In genomic region chr19:6233647-6234046, GRCm38 (mm10) we compare ENCODE assay signal across 18 mouse cellular contexts. TPM values are rescaled to one million over a fixed set of nuclear protein-coding genes. Genes with fewer than 3 reads are reported as not detected.
A peak's percentile ranks its signal among the peaks of the same experiment; 100 is the strongest.
DNase-seq lines count a peak whose midpoint lies in the region; ATAC-seq and TF ChIP-seq lines count a peak whose summit lies in the region.
"Had no signal": no experiment of that assay in that cellular context is flagged by ENCODE, and none has a peak within 500 bp of the region (broad histone marks: within the 10 kb centered on the region; RNA-seq: fewer than 3 reads in every experiment).

No protein-coding gene starts in this region.

- H3K4me1 ChIP-seq in hindbrain, postnatal 0 days (ENCODE audit: insufficient read depth, low read length), result peaks cover 14% of the 10 kb centered on the region
- H3K4me1 ChIP-seq in hindbrain, embryonic 10.5 days (replicated peaks), result peaks cover 30% of the 10 kb centered on the region
- H3K4me1 ChIP-seq in bone marrow, adult 2 months (ENCODE audit: control insufficient read depth, insufficient read depth, low read length), result peaks cover 2% of the 10 kb centered on the region; the same call in 1 of the 2 replicates
- H3K4me1 ChIP-seq in kidney, postnatal 0 days (replicated peaks; ENCODE audit: insufficient read depth, low read length), result peaks cover 15% of the 10 kb centered on the region

- DNase-seq in cerebellum, postnatal 14 days, result peak; percentile 11 to 15
- no peak for DNase-seq in cerebellum, postnatal 4 days (ENCODE audit: low spot score in 2 of 2)
- no peak for DNase-seq in hindbrain, postnatal 0 days (ENCODE audit: low spot score)
- DNase-seq in hindbrain, embryonic 10.5 days (ENCODE audit: low spot score), result no peak
- peak; percentile 54 for DNase-seq in kidney, postnatal 0 days (ENCODE audit: low spot score)
- DNase-seq in adrenal gland, adult (ENCODE audit: inconsistent age in 2 of 2, low spot score in 1 of 2), result no peak
- DNase-seq in gastrocnemius, postnatal 4 days (ENCODE audit: low spot score in 2 of 2), result no peak
- DNase-seq: lung, adult 2 months; thymus, postnatal 25 days had no signal

- 82% methylated on average over 16 of the region's 16 CpGs for WGBS in hindbrain, postnatal 0 days
- WGBS in hindbrain, embryonic 10.5 days, result 87% methylated on average over 16 of the region's 16 CpGs
- WGBS in bone marrow, adult 2 months, result 69% methylated on average over 16 of the region's 16 CpGs
- WGBS in kidney, postnatal 0 days, result 40% methylated on average over 16 of the region's 16 CpGs

- H3K9me3 ChIP-seq in hindbrain, postnatal 0 days (ENCODE audit: low read length), result no peaks in the 10 kb centered on the region
- H3K9me3 ChIP-seq in hindbrain, embryonic 10.5 days, result no peaks in the 10 kb centered on the region
- H3K9me3 ChIP-seq in kidney, postnatal 0 days (replicated peaks; ENCODE audit: low read length), result no peaks in the 10 kb centered on the region

- TF ChIP-seq CTCF in hindbrain, postnatal 0 days (IDR thresholded peaks at IDR 0.05; ENCODE audit: low read depth), result no peak
- TF ChIP-seq CTCF in bone marrow, adult 2 months (IDR thresholded peaks at IDR 0.05; ENCODE audit: control insufficient read depth, insufficient read depth, low read length), result no peak
- TF ChIP-seq CTCF in kidney, postnatal 0 days (IDR thresholded peaks at IDR 0.05; ENCODE audit: low read depth), result no peak

- H3K9ac ChIP-seq in hindbrain, postnatal 0 days (replicated peaks; ENCODE audit: low read length), result peak overlapping the region; percentile 89; the same call in 1 of the 2 replicates
- H3K9ac ChIP-seq in kidney, postnatal 0 days (ENCODE audit: low read depth, low read length), result no peak overlapping the region

- H3K4me3 ChIP-seq in hindbrain, postnatal 0 days (ENCODE audit: low read length), result no peak overlapping the region
- no peak overlapping the region for H3K4me3 ChIP-seq in hindbrain, embryonic 10.5 days
- no peak overlapping the region for H3K4me3 ChIP-seq in bone marrow, adult 2 months (replicated peaks; ENCODE audit: control insufficient read depth, low read depth, low read length)
- H3K4me3 ChIP-seq in kidney, postnatal 0 days (replicated peaks; ENCODE audit: low read depth, low read length), result no peak overlapping the region

- TF ChIP-seq POLR2A in bone marrow, adult 2 months (IDR thresholded peaks at IDR 0.05; ENCODE audit: borderline replicate concordance, control insufficient read depth, low read depth, low read length), result 0 out of 2 replicates have a peak, but pooled peaks have one; percentile 26

- peaks cover 39% of the 10 kb centered on the region for H3K36me3 ChIP-seq in hindbrain, postnatal 0 days (ENCODE audit: insufficient read depth, low read length)
- H3K36me3 ChIP-seq in hindbrain, embryonic 10.5 days, result peaks cover 50% of the 10 kb centered on the region
- H3K36me3 ChIP-seq in kidney, postnatal 0 days (ENCODE audit: insufficient read depth, low read length), result peaks cover 23% of the 10 kb centered on the region; the same call in 1 of the 2 replicates

- no peak overlapping the region for H3K4me2 ChIP-seq in hindbrain, postnatal 0 days (ENCODE audit: low read depth, low read length)
- H3K4me2 ChIP-seq in kidney, postnatal 0 days (ENCODE audit: low read length), result no peak overlapping the region

- no peak overlapping the region for H3K27ac ChIP-seq in hindbrain, postnatal 0 days
- H3K27ac ChIP-seq in hindbrain, embryonic 10.5 days, result no peak overlapping the region
- no peak overlapping the region for H3K27ac ChIP-seq in bone marrow, adult 2 months (ENCODE audit: control insufficient read depth, insufficient read depth, low read depth, low read length, poor library complexity)
- H3K27ac ChIP-seq in kidney, postnatal 0 days, result peak overlapping the region; percentile 14; the same call in 1 of the 2 replicates

- no peaks in the 10 kb centered on the region for H3K27me3 ChIP-seq in hindbrain, postnatal 0 days (ENCODE audit: insufficient read depth, low read length)
- H3K27me3 ChIP-seq in hindbrain, embryonic 10.5 days (ENCODE audit: insufficient read depth, poor library complexity, severe bottlenecking), result no peaks in the 10 kb centered on the region
- H3K27me3 ChIP-seq in kidney, postnatal 0 days (ENCODE audit: insufficient read depth, low read length), result no peaks in the 10 kb centered on the region

- no peak for ATAC-seq in hindbrain, postnatal 0 days
- no peak for ATAC-seq in kidney, postnatal 0 days (replicated peaks; ENCODE audit: low FRiP score, low read depth)
- ATAC-seq: activated CD4-positive, CD25-positive, alpha-beta regulatory T cell, adult 4 months had no signal

RNA-seq across cellular contexts. Expression of gene Ppp2r5b, which starts 2.0 kb away (rescaled TPM):
- 272 and 321 TPM in 2 replicates for total RNA-seq in hindbrain, postnatal 0 days (2014; rRNA removed)
- 149 and 160 TPM in 2 replicates for polyA plus RNA-seq in hindbrain, postnatal 0 days (2015; fragmentation: Nextera tagmentation; extraction: Ambion mirVana)
- polyA plus RNA-seq in hindbrain, embryonic 10.5 days (2016; fragmentation: Nextera tagmentation; extraction: Ambion mirVana), result 37.8 and 53.8 TPM in 2 replicates
- polyA plus RNA-seq in bone marrow, adult 2 months (2011; ENCODE audit: insufficient read depth, insufficient read length, low replicate concordance, missing spikeins), result 21.0 and 43.9 TPM in 2 replicates
- polyA plus RNA-seq in kidney, postnatal 0 days (2015; fragmentation: Nextera tagmentation; extraction: Ambion mirVana), result 19.9 and 20.4 TPM in 2 replicates
- total RNA-seq in gastrocnemius, postnatal 4 days (2021), result 10 to 100 TPM; 26.2 to 26.4 TPM

RNA-seq across cellular contexts. Expression of gene Gpha2, which starts 7.5 kb away (rescaled TPM):
- not detected in 2 replicates for total RNA-seq in hindbrain, postnatal 0 days (2014; rRNA removed)
- 0.39 and 0.60 TPM in 2 replicates for polyA plus RNA-seq in hindbrain, postnatal 0 days (2015; fragmentation: Nextera tagmentation; extraction: Ambion mirVana)
- 0.57 TPM in 1 of 2 replicates, not detected in the other for polyA plus RNA-seq in hindbrain, embryonic 10.5 days (2016; fragmentation: Nextera tagmentation; extraction: Ambion mirVana)
- not detected in 2 replicates for polyA plus RNA-seq in bone marrow, adult 2 months (2011; ENCODE audit: insufficient read depth, insufficient read length, low replicate concordance, missing spikeins)
- 1.6 and 2.1 TPM in 2 replicates for polyA plus RNA-seq in kidney, postnatal 0 days (2015; fragmentation: Nextera tagmentation; extraction: Ambion mirVana)
- not detected for total RNA-seq in gastrocnemius, postnatal 4 days (2021)
- total RNA-seq: heart, adult 18-20 months; left cerebral cortex, postnatal 36 days; megakaryocyte, adult 5-6 weeks; MEL had no signal
- polyA plus RNA-seq: activated CD4-positive, CD25-positive, alpha-beta regulatory T cell, adult 4 months had no signal

RNA-seq across cellular contexts. Expression of gene Atg2a, which starts 7.8 kb away (rescaled TPM):
- total RNA-seq in hindbrain, postnatal 0 days (2014; rRNA removed), result 38.7 and 43.4 TPM in 2 replicates
- 7.6 and 8.9 TPM in 2 replicates for polyA plus RNA-seq in hindbrain, postnatal 0 days (2015; fragmentation: Nextera tagmentation; extraction: Ambion mirVana)
- 10.3 and 14.9 TPM in 2 replicates for polyA plus RNA-seq in hindbrain, embryonic 10.5 days (2016; fragmentation: Nextera tagmentation; extraction: Ambion mirVana)
- 17.0 and 36.4 TPM in 2 replicates for polyA plus RNA-seq in bone marrow, adult 2 months (2011; ENCODE audit: insufficient read depth, insufficient read length, low replicate concordance, missing spikeins)
- polyA plus RNA-seq in kidney, postnatal 0 days (2015; fragmentation: Nextera tagmentation; extraction: Ambion mirVana), result 7.0 and 7.8 TPM in 2 replicates
- total RNA-seq in gastrocnemius, postnatal 4 days (2021), result 10 to 100 TPM; 15.5 to 16.7 TPM

RNA-seq across cellular contexts. Expression of gene Ehd1, which starts 42.9 kb away (rescaled TPM):
- 127 and 135 TPM in 2 replicates for total RNA-seq in hindbrain, postnatal 0 days (2014; rRNA removed)
- 76.5 and 77.5 TPM in 2 replicates for polyA plus RNA-seq in hindbrain, postnatal 0 days (2015; fragmentation: Nextera tagmentation; extraction: Ambion mirVana)
- 87.8 and 103 TPM in 2 replicates for polyA plus RNA-seq in hindbrain, embryonic 10.5 days (2016; fragmentation: Nextera tagmentation; extraction: Ambion mirVana)
- polyA plus RNA-seq in bone marrow, adult 2 months (2011; ENCODE audit: insufficient read depth, insufficient read length, low replicate concordance, missing spikeins), result 40.0 and 63.1 TPM in 2 replicates
- polyA plus RNA-seq in kidney, postnatal 0 days (2015; fragmentation: Nextera tagmentation; extraction: Ambion mirVana), result 64.2 and 73.4 TPM in 2 replicates
- 10 to 100 TPM; 91.3 to 93.9 TPM for total RNA-seq in gastrocnemius, postnatal 4 days (2021)

RNA-seq across cellular contexts. Expression of gene Majin, which starts 49.5 kb away (rescaled TPM):
- not detected in 2 replicates for total RNA-seq in hindbrain, postnatal 0 days (2014; rRNA removed)
- polyA plus RNA-seq in hindbrain, postnatal 0 days (2015; fragmentation: Nextera tagmentation; extraction: Ambion mirVana), result 0.24 TPM in 1 of 2 replicates, not detected in the other
- polyA plus RNA-seq in hindbrain, embryonic 10.5 days (2016; fragmentation: Nextera tagmentation; extraction: Ambion mirVana), result 0.12 TPM in 1 of 2 replicates, not detected in the other
- polyA plus RNA-seq in bone marrow, adult 2 months (2011; ENCODE audit: insufficient read depth, insufficient read length, low replicate concordance, missing spikeins), result not detected in 2 replicates
- not detected in 2 replicates for polyA plus RNA-seq in kidney, postnatal 0 days (2015; fragmentation: Nextera tagmentation; extraction: Ambion mirVana)
- total RNA-seq in gastrocnemius, postnatal 4 days (2021), result not detected
- total RNA-seq: heart, adult 18-20 months; MEL had no signal
- polyA plus RNA-seq: C2C12; intestine, embryonic 14.5 days; stomach, embryonic 14.5 days had no signal

Comparison
In these comparisons a context has a peak if more than half of its experiments do, and no peak if none do; other contexts are left out.
1. DNase-seq: peak in cerebellum, postnatal 14 days (2 of 2) and kidney, postnatal 0 days (single experiment); none in cerebellum, postnatal 4 days (0 of 2), hindbrain, postnatal 0 days (single experiment), hindbrain, embryonic 10.5 days (single experiment), adrenal gland, adult (0 of 2) and gastrocnemius, postnatal 4 days (0 of 2).